In the genomic region with DNA sequence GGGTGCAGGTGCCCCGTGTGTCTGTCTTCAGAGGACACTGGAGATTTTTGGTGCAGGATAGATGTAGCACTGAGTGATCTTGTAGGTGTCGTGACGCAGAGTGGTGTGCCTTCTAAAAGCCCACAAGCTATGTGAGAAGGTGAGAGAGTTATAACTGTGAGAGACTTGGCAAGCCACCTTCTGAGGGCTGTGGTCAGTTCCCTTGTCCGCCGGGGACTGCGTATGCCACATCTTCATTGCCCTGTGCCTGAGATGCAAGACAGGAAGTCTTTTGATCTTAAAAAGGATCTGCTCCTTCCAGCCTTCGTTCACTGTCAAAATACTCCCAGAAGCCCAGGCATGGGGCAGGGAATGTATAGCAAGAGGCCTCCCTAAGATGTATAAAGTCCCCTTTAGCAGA, we compare ENCODE assay signal across 15 mouse cellular contexts. TPM values are rescaled to one million over a fixed set of nuclear protein-coding genes. Genes with fewer than 3 reads are reported as not detected.
"Had no signal": no experiment of that assay in that cellular context is flagged by ENCODE, and none has a peak within 500 bp of the region (broad histone marks: within the 10 kb centered on the region; RNA-seq: fewer than 3 reads in every experiment).

No protein-coding gene starts in this region.

- ATAC-seq: hindbrain, embryonic 16.5 days; inflammation-experienced regulatory T-cells, adult 6 months; intestine, postnatal 0 days; liver, embryonic 12.5 days; midbrain, embryonic 15.5 days had no signal

- H3K4me1 ChIP-seq: midbrain, embryonic 15.5 days had no signal

- H3K4me2 ChIP-seq: limb, embryonic 15.5 days; liver, embryonic 12.5 days; lung, embryonic 14.5 days; midbrain, embryonic 11.5 days; midbrain, embryonic 15.5 days; stomach, embryonic 15.5 days had no signal

- H3K36me3 ChIP-seq: limb, embryonic 15.5 days; liver, embryonic 12.5 days; stomach, embryonic 15.5 days had no signal

- H3K4me3 ChIP-seq: limb, embryonic 15.5 days; liver, embryonic 12.5 days; midbrain, embryonic 15.5 days; stomach, embryonic 15.5 days had no signal

- DNase-seq: layer of hippocampus, postnatal 36 days; lung, postnatal 14 days; right cerebral cortex, postnatal 14 days; thymus, adult 2 months; thymus, postnatal 25 days had no signal

- H3K9ac ChIP-seq: limb, embryonic 15.5 days; liver, embryonic 12.5 days; lung, embryonic 14.5 days; midbrain, embryonic 15.5 days; stomach, embryonic 15.5 days had no signal

- H3K9me3 ChIP-seq: limb, embryonic 15.5 days; liver, embryonic 12.5 days; midbrain, embryonic 15.5 days; stomach, embryonic 15.5 days had no signal

- H3K27ac ChIP-seq: limb, embryonic 15.5 days; liver, embryonic 12.5 days; midbrain, embryonic 15.5 days; stomach, embryonic 15.5 days had no signal

- H3K27me3 ChIP-seq: limb, embryonic 15.5 days; liver, embryonic 12.5 days; midbrain, embryonic 15.5 days; stomach, embryonic 15.5 days had no signal

RNA-seq across cellular contexts. Expression of a gene that starts 10.4 kb away (rescaled TPM):
- total RNA-seq: monocyte, adult 5-6 weeks had no signal
- polyA plus RNA-seq: inflammation-experienced regulatory T-cells, adult 6 months had no signal
